Comparison of ENCODE assay signal across 15 mouse cellular contexts in genomic region chr6:100995874-100996560, GRCm38 (mm10).
A peak's percentile ranks its signal among the peaks of the same experiment; 100 is the strongest.
DNase-seq lines count a peak whose midpoint lies in the region; ATAC-seq and TF ChIP-seq lines count a peak whose summit lies in the region.
"Had no signal": no experiment of that assay in that cellular context is flagged by ENCODE, and none has a peak within 500 bp of the region (broad histone marks: within the 10 kb centered on the region; RNA-seq: fewer than 3 reads in every experiment).

No protein-coding gene starts in this region.

- no peaks in the 10 kb centered on the region for H3K9me3 ChIP-seq in embryonic facial prominence, embryonic 11.5 days (replicated peaks; ENCODE audit: control insufficient read depth, low read length)
- no peaks in the 10 kb centered on the region for H3K9me3 ChIP-seq in embryonic facial prominence, embryonic 10.5 days
- no peaks in the 10 kb centered on the region for H3K9me3 ChIP-seq in forebrain, embryonic 16.5 days (ENCODE audit: control insufficient read depth, low read length)
- H3K9me3 ChIP-seq in limb, embryonic 10.5 days (replicated peaks) = no peaks in the 10 kb centered on the region
- H3K9me3 ChIP-seq in neural tube, embryonic 14.5 days (ENCODE audit: control insufficient read depth, low read length) = no peaks in the 10 kb centered on the region
- no peaks in the 10 kb centered on the region for H3K9me3 ChIP-seq in lung, postnatal 0 days (ENCODE audit: low read length)
- H3K9me3 ChIP-seq: limb, embryonic 15.5 days had no signal

- H3K4me2 ChIP-seq in embryonic facial prominence, embryonic 11.5 days (ENCODE audit: low read depth, low read length) = no peak overlapping the region
- no peak overlapping the region for H3K4me2 ChIP-seq in forebrain, embryonic 16.5 days (ENCODE audit: low read length)
- H3K4me2 ChIP-seq in neural tube, embryonic 14.5 days (ENCODE audit: low read depth, low read length) = no peak overlapping the region
- no peak overlapping the region for H3K4me2 ChIP-seq in lung, postnatal 0 days (replicated peaks; ENCODE audit: low read depth, low read length)
- H3K4me2 ChIP-seq: limb, embryonic 15.5 days had no signal

- TF ChIP-seq EP300 in lung, postnatal 0 days (IDR thresholded peaks at IDR 0.05) = no peak

- DNase-seq in embryonic facial prominence, embryonic 11.5 days (ENCODE audit: low spot score) = no peak
- DNase-seq in embryonic facial prominence, embryonic 10.5 days (ENCODE audit: low spot score) = no peak
- DNase-seq in limb, embryonic 10.5 days (ENCODE audit: low spot score) = no peak
- no peak for DNase-seq in lung, postnatal 0 days (ENCODE audit: low spot score)
- DNase-seq in kidney, adult 11 months = no peak
- DNase-seq: cerebellum, adult 2 months; gastrocnemius, adult 2 months; heart, postnatal 14 days; kidney, adult 18-20 months; lung, adult 18-20 months; thymus, adult 2 months had no signal

- no peak overlapping the region for H3K27ac ChIP-seq in embryonic facial prominence, embryonic 11.5 days (replicated peaks; ENCODE audit: low read depth, low read length)
- no peak overlapping the region for H3K27ac ChIP-seq in embryonic facial prominence, embryonic 10.5 days (replicated peaks)
- no peak overlapping the region for H3K27ac ChIP-seq in forebrain, embryonic 16.5 days (ENCODE audit: low read length)
- 0 out of 2 replicates have a peak overlapping the region, but pooled peaks have one; percentile 30 for H3K27ac ChIP-seq in limb, embryonic 10.5 days
- no peak overlapping the region for H3K27ac ChIP-seq in neural tube, embryonic 14.5 days (ENCODE audit: low read depth, low read length)
- no peak overlapping the region for H3K27ac ChIP-seq in lung, postnatal 0 days (ENCODE audit: low read length)
- H3K27ac ChIP-seq: gastrocnemius, adult 2 months; limb, embryonic 15.5 days had no signal

- no peak overlapping the region for H3K9ac ChIP-seq in embryonic facial prominence, embryonic 11.5 days (replicated peaks; ENCODE audit: low read length)
- no peak overlapping the region for H3K9ac ChIP-seq in forebrain, embryonic 16.5 days (replicated peaks; ENCODE audit: low read depth, low read length)
- H3K9ac ChIP-seq in neural tube, embryonic 14.5 days (replicated peaks; ENCODE audit: low read depth, low read length) = no peak overlapping the region
- no peak overlapping the region for H3K9ac ChIP-seq in lung, postnatal 0 days (replicated peaks; ENCODE audit: low read depth)
- H3K9ac ChIP-seq: limb, embryonic 15.5 days had no signal

- 0 out of 2 replicates have a peak, but pooled peaks have one; percentile 67 for ATAC-seq in embryonic facial prominence, embryonic 11.5 days (replicated peaks; ENCODE audit: insufficient number of reproducible peaks, low FRiP score, low TSS enrichment, low read depth)
- peak; percentile 81 for ATAC-seq in forebrain, embryonic 16.5 days
- peak; percentile 79 for ATAC-seq in neural tube, embryonic 14.5 days (ENCODE audit: low read depth)
- ATAC-seq in lung, postnatal 0 days = no peak
- ATAC-seq in activated CD4-positive, CD25-positive, alpha-beta regulatory T cell, adult 4 months = no peak

- H3K4me1 ChIP-seq in embryonic facial prominence, embryonic 11.5 days (ENCODE audit: control insufficient read depth, insufficient read depth, low read length) = no peaks in the 10 kb centered on the region
- H3K4me1 ChIP-seq in embryonic facial prominence, embryonic 10.5 days = peaks cover 4% of the 10 kb centered on the region
- peaks cover 5% of the 10 kb centered on the region; the same call in 1 of the 2 replicates for H3K4me1 ChIP-seq in forebrain, embryonic 16.5 days (replicated peaks; ENCODE audit: control insufficient read depth, insufficient read depth, low read length)
- H3K4me1 ChIP-seq in limb, embryonic 10.5 days = peaks cover 28% of the 10 kb centered on the region
- H3K4me1 ChIP-seq in neural tube, embryonic 14.5 days (ENCODE audit: control insufficient read depth, insufficient read depth, low read length) = 0 out of 2 replicates have a peak, but pooled peaks cover 3% of the 10 kb centered on the region
- H3K4me1 ChIP-seq in lung, postnatal 0 days (ENCODE audit: insufficient read depth, low read depth, low read length) = no peaks in the 10 kb centered on the region
- H3K4me1 ChIP-seq: limb, embryonic 15.5 days had no signal

- H3K36me3 ChIP-seq in embryonic facial prominence, embryonic 11.5 days (replicated peaks; ENCODE audit: control insufficient read depth, insufficient read depth, low read depth, low read length) = no peaks in the 10 kb centered on the region
- H3K36me3 ChIP-seq in embryonic facial prominence, embryonic 10.5 days (replicated peaks) = no peaks in the 10 kb centered on the region
- H3K36me3 ChIP-seq in forebrain, embryonic 16.5 days (ENCODE audit: control insufficient read depth, insufficient read depth) = no peaks in the 10 kb centered on the region
- no peaks in the 10 kb centered on the region for H3K36me3 ChIP-seq in limb, embryonic 10.5 days
- H3K36me3 ChIP-seq in neural tube, embryonic 14.5 days (ENCODE audit: control insufficient read depth, insufficient read depth, low read length) = no peaks in the 10 kb centered on the region
- no peaks in the 10 kb centered on the region for H3K36me3 ChIP-seq in lung, postnatal 0 days (ENCODE audit: insufficient read depth, low read length)
- H3K36me3 ChIP-seq: limb, embryonic 15.5 days had no signal

- 63% methylated on average over 6 of the region's 6 CpGs for WGBS in embryonic facial prominence, embryonic 11.5 days
- WGBS in embryonic facial prominence, embryonic 10.5 days = 60% methylated on average over 6 of the region's 6 CpGs
- 27% methylated on average over 6 of the region's 6 CpGs for WGBS in forebrain, embryonic 16.5 days
- 39% methylated on average over 6 of the region's 6 CpGs for WGBS in limb, embryonic 10.5 days
- WGBS in neural tube, embryonic 14.5 days = 9% methylated on average over 6 of the region's 6 CpGs
- WGBS in lung, postnatal 0 days = 33% methylated on average over 6 of the region's 6 CpGs

- TF ChIP-seq CTCF in lung, postnatal 0 days (IDR thresholded peaks at IDR 0.05) = no peak

- H3K27me3 ChIP-seq in embryonic facial prominence, embryonic 11.5 days (ENCODE audit: control insufficient read depth, insufficient read depth, low read length) = no peaks in the 10 kb centered on the region
- H3K27me3 ChIP-seq in embryonic facial prominence, embryonic 10.5 days (replicated peaks; ENCODE audit: low read depth, poor library complexity, severe bottlenecking) = no peaks in the 10 kb centered on the region
- no peaks in the 10 kb centered on the region for H3K27me3 ChIP-seq in forebrain, embryonic 16.5 days (replicated peaks; ENCODE audit: control insufficient read depth, insufficient read depth, low read length)
- no peaks in the 10 kb centered on the region for H3K27me3 ChIP-seq in limb, embryonic 10.5 days (ENCODE audit: low read depth, poor library complexity, severe bottlenecking)
- H3K27me3 ChIP-seq in neural tube, embryonic 14.5 days (ENCODE audit: control insufficient read depth, insufficient read depth, low read length) = no peaks in the 10 kb centered on the region
- H3K27me3 ChIP-seq in lung, postnatal 0 days (replicated peaks; ENCODE audit: insufficient read depth, low read length) = no peaks in the 10 kb centered on the region
- H3K27me3 ChIP-seq: limb, embryonic 15.5 days had no signal

- no peak overlapping the region for H3K4me3 ChIP-seq in embryonic facial prominence, embryonic 11.5 days (ENCODE audit: low read depth, low read length)
- no peak overlapping the region for H3K4me3 ChIP-seq in embryonic facial prominence, embryonic 10.5 days
- H3K4me3 ChIP-seq in forebrain, embryonic 16.5 days (replicated peaks; ENCODE audit: low read length) = no peak overlapping the region
- no peak overlapping the region for H3K4me3 ChIP-seq in limb, embryonic 10.5 days
- H3K4me3 ChIP-seq in neural tube, embryonic 14.5 days (ENCODE audit: low read depth, low read length) = no peak overlapping the region
- no peak overlapping the region for H3K4me3 ChIP-seq in lung, postnatal 0 days (ENCODE audit: low read depth, low read length)
- H3K4me3 ChIP-seq: gastrocnemius, adult 2 months; limb, embryonic 15.5 days had no signal

Comparison
In these comparisons a context has a peak if more than half of its experiments do, and no peak if none do; other contexts are left out.
1. ATAC-seq: peak in embryonic facial prominence, embryonic 11.5 days (single experiment), forebrain, embryonic 16.5 days (single experiment) and neural tube, embryonic 14.5 days (single experiment); none in lung, postnatal 0 days (single experiment) and activated CD4-positive, CD25-positive, alpha-beta regulatory T cell, adult 4 months (single experiment).